Mouse (Mus musculus) C2C12 (cell line): Measurements from ENCODE around the gene Ttf1. TPM values are rescaled to one million over a fixed set of nuclear protein-coding genes. Genes with fewer than 3 reads are reported as not detected.
A peak's percentile ranks its signal among the peaks of the same experiment; 100 is the strongest.

ENCODE experiments used
- H3K27me3 ChIP-seq: one replicate; pipeline ENCODE4 v1.6.1; 2011; ENCODE audit not compliant: control insufficient read depth, insufficient read depth, insufficient read length
- H3K36me3 ChIP-seq: one replicate; pipeline ENCODE4 v1.6.1; 2011; ENCODE audit not compliant: control insufficient read depth, insufficient read depth
- H3K4me3 ChIP-seq: one replicate; pipeline ENCODE4 v1.5.1; 2011; ENCODE audit warnings: mild to moderate bottlenecking, control low read depth; ENCODE audit not compliant: poor library complexity, insufficient read depth, severe bottlenecking
- H3K79me2 ChIP-seq: one replicate; pipeline ENCODE4 v1.6.1; 2011; ENCODE audit not compliant: control insufficient read depth, insufficient read depth
- H3K79me3 ChIP-seq: one replicate; pipeline ENCODE4 v1.6.1; 2011; ENCODE audit warnings: low read depth, control low read depth
- H3ac ChIP-seq: one replicate; pipeline ENCODE3; 2011; ENCODE audit warnings: low read depth; ENCODE audit not compliant: control insufficient read depth, insufficient read length
- CEBPB ChIP-seq: IDR thresholded peaks from one replicate; pipeline ENCODE4 v1.6.1; 2011; ENCODE audit warnings: low read depth, mild to moderate bottlenecking, control low read depth, moderate library complexity
- CTCF ChIP-seq: IDR thresholded peaks from one replicate; pipeline ENCODE4 v1.5.1; 2011; ENCODE audit not compliant: control insufficient read depth, insufficient read depth, insufficient read length
- FOSL1 ChIP-seq: IDR thresholded peaks from one replicate; pipeline ENCODE4 v1.8.0; 2011; ENCODE audit warnings: mild to moderate bottlenecking, low read length; ENCODE audit not compliant: poor library complexity, insufficient read depth, severe bottlenecking
- MAX ChIP-seq: IDR thresholded peaks from one replicate; pipeline ENCODE4 v1.6.1; 2011; ENCODE audit warnings: mild to moderate bottlenecking, control low read depth
- MYOD1 ChIP-seq: IDR thresholded peaks from one replicate; pipeline ENCODE4 v1.6.1; 2011; ENCODE audit warnings: low read depth; ENCODE audit not compliant: control insufficient read depth, insufficient read length
- MYOG ChIP-seq: IDR thresholded peaks from one replicate; pipeline ENCODE4 v1.6.1; 2011; ENCODE audit not compliant: control insufficient read depth, insufficient read length; ENCODE audit errors: extremely low read depth
- USF1 ChIP-seq: IDR thresholded peaks from one replicate; pipeline ENCODE4 v1.6.1; 2011; ENCODE audit warnings: low read depth, mild to moderate bottlenecking, control low read depth, moderate library complexity
- polyA plus RNA-seq: library from polyadenylated mRNA; unstranded; fragments of >200 nt; fragmentation: generic; extraction: Trizol; gene quantifications from one replicate; pipeline ENCODE4 v1.2.1, GENCODE M21; 2012; ENCODE audit warnings: missing spikeins

Ttf1 gene
- polyA plus RNA-seq, 1 experiment, result 3.4 TPM

DNA sequence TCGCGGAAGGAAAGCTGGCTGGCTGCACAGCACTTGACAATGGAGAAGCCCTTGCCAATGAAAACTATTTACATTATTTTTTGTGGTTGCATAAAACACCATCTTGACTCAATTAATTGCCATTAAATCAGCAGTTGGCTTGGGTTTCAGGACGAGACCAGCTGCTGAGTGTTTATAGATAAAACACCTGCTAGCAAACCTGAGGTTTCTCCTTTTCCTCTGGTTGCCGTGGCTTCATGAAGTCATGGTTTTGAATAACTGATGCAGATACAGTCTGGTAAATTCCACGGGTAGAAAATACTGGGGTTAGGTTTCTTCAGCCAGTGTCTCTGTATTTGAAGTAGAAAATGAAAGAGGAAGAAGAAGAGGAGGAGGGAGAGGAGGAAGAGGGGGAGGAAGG, 8.1 kb upstream of the Ttf1 start:
- H3K79me3 ChIP-seq, result no peaks in the 10 kb centered on the region
- TF ChIP-seq CTCF (no peak), MYOD1 (peak; percentile 5)
- H3ac ChIP-seq, result no peak overlapping the region
- H3K79me2 ChIP-seq, result no peaks in the 10 kb centered on the region
- no peak overlapping the region for H3K4me3 ChIP-seq
- no peaks in the 10 kb centered on the region for H3K36me3 ChIP-seq
- peaks cover 24% of the 10 kb centered on the region for H3K27me3 ChIP-seq

DNA sequence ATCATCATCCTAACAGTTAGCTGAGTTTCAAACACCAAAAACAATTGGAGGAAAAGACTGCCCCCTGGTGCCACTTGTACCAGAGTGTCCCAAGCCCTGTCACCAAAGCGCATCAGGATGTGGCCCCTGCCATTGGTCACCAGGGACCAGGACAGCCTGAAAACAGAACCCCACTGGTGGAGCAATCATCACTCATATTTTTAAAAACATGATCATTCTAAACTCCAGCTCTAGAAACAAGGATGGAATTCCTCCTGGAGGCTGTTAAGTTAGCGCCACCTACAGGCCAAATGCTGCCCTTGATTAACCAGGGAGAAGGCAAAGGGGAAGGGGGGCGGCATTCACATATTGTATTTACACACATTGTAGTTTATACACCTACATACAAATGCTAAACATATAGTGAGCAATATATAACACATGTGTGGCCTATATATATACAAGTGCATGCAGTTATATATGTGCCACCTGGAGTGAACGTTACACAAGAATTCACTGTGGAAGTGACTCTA, 7.1 kb upstream of the Ttf1 start:
- Histone ChIP-seq H3K36me3 (no peaks in the 10 kb centered on the region), H3K4me3 (no peak overlapping the region), H3K79me2 (no peaks in the 10 kb centered on the region), H3K79me3 (no peaks in the 10 kb centered on the region), H3ac (no peak overlapping the region), H3K27me3 (peaks cover 15% of the 10 kb centered on the region)
- no peak for TF ChIP-seq MYOD1
- TF ChIP-seq FOSL1, result no peak
- TF ChIP-seq CTCF, result peak; percentile 60
- no peak for TF ChIP-seq USF1
- no peak for TF ChIP-seq CEBPB

DNA sequence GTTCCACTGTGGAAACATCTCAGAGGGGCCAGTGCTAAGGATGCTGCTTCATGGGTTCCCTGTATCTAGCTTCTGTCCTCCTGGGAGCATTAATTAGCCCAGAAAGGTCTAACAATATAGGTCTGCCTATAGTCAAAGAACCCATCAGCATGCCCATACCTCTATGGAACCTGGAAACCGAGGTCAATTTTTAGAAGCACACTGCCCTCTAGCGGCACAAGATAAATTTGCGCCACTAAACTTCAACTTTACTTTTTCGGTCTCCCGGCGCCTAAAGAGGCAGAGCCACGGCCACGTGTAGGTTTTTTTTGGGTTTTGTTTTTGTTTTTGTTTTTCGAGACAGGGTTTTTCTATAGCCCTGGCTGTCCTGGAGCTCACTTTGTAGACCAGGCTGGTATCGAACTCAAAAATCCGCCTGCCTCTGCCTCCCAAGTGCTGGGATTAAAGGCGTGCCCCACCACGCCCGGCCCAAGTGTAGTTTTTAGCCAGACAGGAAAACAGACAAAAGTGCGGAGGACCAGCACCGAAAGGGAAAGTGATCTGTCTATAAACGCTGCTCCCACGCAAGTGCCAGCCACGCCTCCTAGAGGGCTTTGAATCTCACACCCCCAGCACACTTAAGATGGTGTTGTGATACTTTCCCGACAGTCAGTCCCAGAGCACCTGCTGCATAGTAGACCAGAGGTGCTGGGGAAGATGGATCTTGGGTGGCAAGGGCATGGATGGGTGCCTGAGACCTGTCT, 6.1 kb upstream of the Ttf1 start:
- H3K36me3 ChIP-seq, result no peaks in the 10 kb centered on the region
- no peak overlapping the region for H3K4me3 ChIP-seq
- no peaks in the 10 kb centered on the region for H3K79me2 ChIP-seq
- no peak overlapping the region for H3ac ChIP-seq
- TF ChIP-seq USF1 (no peak), CTCF (no peak), CEBPB (no peak), FOSL1 (no peak), MAX (no peak), MYOG (no peak), MYOD1 (no peak)
- peaks cover 7% of the 10 kb centered on the region for H3K27me3 ChIP-seq
- no peaks in the 10 kb centered on the region for H3K79me3 ChIP-seq

DNA sequence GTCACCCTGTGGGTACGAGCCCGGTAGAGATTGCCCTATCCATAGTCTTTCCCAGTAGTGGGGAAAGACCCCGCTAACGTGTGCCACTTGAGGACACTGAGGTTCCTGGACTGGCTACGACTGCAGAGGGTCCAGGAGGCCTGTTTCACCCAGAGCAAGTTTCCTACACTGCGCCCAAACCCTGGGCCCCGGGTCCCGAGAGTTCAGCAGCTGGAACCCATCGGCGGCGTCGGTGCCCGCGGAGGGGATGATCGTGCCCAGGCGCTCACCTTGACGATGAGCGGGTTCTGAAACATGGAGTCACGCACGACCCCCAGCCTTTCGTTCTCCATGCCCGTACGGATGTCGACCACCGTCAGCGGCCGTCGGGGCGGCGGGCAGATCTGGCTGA, 5.5 kb upstream of the Ttf1 start:
- H3K36me3 ChIP-seq, result no peaks in the 10 kb centered on the region
- no peak overlapping the region for H3K4me3 ChIP-seq
- H3K79me3 ChIP-seq, result no peaks in the 10 kb centered on the region
- TF ChIP-seq MYOG (no peak), USF1 (no peak), CEBPB (no peak), MYOD1 (no peak), CTCF (no peak), MAX (no peak), FOSL1 (no peak)
- no peaks in the 10 kb centered on the region for H3K79me2 ChIP-seq
- H3ac ChIP-seq, result no peak overlapping the region
- peaks cover 7% of the 10 kb centered on the region for H3K27me3 ChIP-seq

GRCm38 (mm10) chr2:29054991-29055390, 5.1 kb upstream of the Ttf1 start, which contains the start of gene Cfap77:
Gene Cfap77 (minus strand): TSS chr2:29055066.
- no peaks in the 10 kb centered on the region for H3K79me3 ChIP-seq
- H3ac ChIP-seq, result peak within 1 kb of the TSS; percentile 8
- no peaks in the 10 kb centered on the region for H3K79me2 ChIP-seq
- H3K4me3 ChIP-seq, result no peak within 1 kb of the TSS
- no peaks in the 10 kb centered on the region for H3K36me3 ChIP-seq
- peaks cover 7% of the 10 kb centered on the region for H3K27me3 ChIP-seq
- TF ChIP-seq MYOG (no peak), CTCF (no peak), USF1 (no peak), MYOD1 (no peak), MAX (no peak), CEBPB (no peak), FOSL1 (no peak)

DNA sequence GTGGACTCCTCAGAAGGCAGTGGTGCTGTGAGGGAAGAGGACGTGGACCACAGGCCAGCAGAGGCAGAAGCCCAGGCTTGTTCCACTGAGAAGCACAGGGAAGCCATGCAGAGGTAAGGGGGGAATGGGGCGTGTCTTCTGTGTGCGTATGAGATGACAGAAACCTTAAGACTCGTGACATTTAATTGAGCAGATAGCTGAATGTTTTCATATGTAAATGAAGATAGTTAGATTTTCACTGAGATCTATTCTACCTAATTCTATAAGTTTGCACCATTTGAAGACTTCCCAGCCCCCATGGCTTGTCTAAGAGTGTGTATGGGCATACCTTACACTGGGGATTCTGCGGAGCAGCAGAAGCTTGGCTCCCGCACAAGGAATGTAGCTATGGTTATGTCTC, 5.7 kb downstream of the Ttf1 start:
- Histone ChIP-seq H3K79me2 (peaks cover 36% of the 10 kb centered on the region), H3K4me3 (no peak overlapping the region), H3K27me3 (no peaks in the 10 kb centered on the region), H3K79me3 (peaks cover 16% of the 10 kb centered on the region), H3ac (no peak overlapping the region), H3K36me3 (peaks cover 49% of the 10 kb centered on the region)
- TF ChIP-seq MYOG (no peak), CEBPB (no peak), MYOD1 (no peak), USF1 (no peak), CTCF (no peak), FOSL1 (no peak), MAX (no peak)
